ENCODE assay signal across 12 mouse cellular contexts in genomic region chr3:84324967-84325441, GRCm38 (mm10). TPM values are rescaled to one million over a fixed set of nuclear protein-coding genes. Genes with fewer than 3 reads are reported as not detected.
A peak's percentile ranks its signal among the peaks of the same experiment; 100 is the strongest.
DNase-seq lines count a peak whose midpoint lies in the region; ATAC-seq lines count a peak whose summit lies in the region.
"Had no signal": no experiment of that assay in that cellular context is flagged by ENCODE, and none has a peak within 500 bp of the region (broad histone marks: within the 10 kb centered on the region; RNA-seq: fewer than 3 reads in every experiment).

No protein-coding gene starts in this region.

- DNase-seq in heart, embryonic 10.5 days (ENCODE audit: low spot score), result no peak
- no peak for DNase-seq in heart, adult 8-10 months (ENCODE audit: low spot score)
- peak; percentile 86 for DNase-seq in NIH3T3 (ENCODE audit: low read depth)
- DNase-seq in heart, postnatal 4 days, result peak; percentile 24
- peak; percentile 60 for DNase-seq in lung, postnatal 25 days (ENCODE audit: low spot score)
- no peak for DNase-seq in layer of hippocampus, postnatal 36 days
- no peak for DNase-seq in thymus, adult 18-20 months
- DNase-seq: gastrocnemius, postnatal 25 days; kidney, adult 18-20 months; thymus, postnatal 36 days had no signal

- no peaks in the 10 kb centered on the region for H3K36me3 ChIP-seq in heart, embryonic 10.5 days
- H3K36me3 ChIP-seq: embryonic facial prominence, embryonic 12.5 days had no signal

- H3K27me3 ChIP-seq in heart, embryonic 10.5 days (ENCODE audit: insufficient read depth, poor library complexity, severe bottlenecking), result peaks cover 4% of the 10 kb centered on the region; the same call in 1 of the 2 replicates
- H3K27me3 ChIP-seq: embryonic facial prominence, embryonic 12.5 days had no signal

- peaks cover 15% of the 10 kb centered on the region for H3K4me1 ChIP-seq in heart, embryonic 10.5 days

- peak overlapping the region; percentile 2; the same call in 1 of the 2 replicates for H3K27ac ChIP-seq in heart, embryonic 10.5 days
- H3K27ac ChIP-seq: embryonic facial prominence, embryonic 12.5 days had no signal

- H3K4me3 ChIP-seq in heart, embryonic 10.5 days, result no peak overlapping the region
- H3K4me3 ChIP-seq: embryonic facial prominence, embryonic 12.5 days had no signal

- no peak for ATAC-seq in erythroid progenitor cell, adult 5-6 weeks (replicated peaks; ENCODE audit: low FRiP score, poor library complexity, severe bottlenecking)

- H3K9me3 ChIP-seq in heart, embryonic 10.5 days, result no peaks in the 10 kb centered on the region
- H3K9me3 ChIP-seq: embryonic facial prominence, embryonic 12.5 days had no signal

- 70% methylated on average over 12 of the region's 12 CpGs for WGBS in heart, embryonic 10.5 days

RNA-seq across cellular contexts. Expression of gene Trim2, which starts 18.3 kb away (rescaled TPM):
- 7.1 and 8.0 TPM in 2 replicates for polyA plus RNA-seq in heart, embryonic 10.5 days (2016; fragmentation: Nextera tagmentation; extraction: Ambion mirVana)
- 1 to 10 TPM; 4.9 to 8.2 (median 6.7) TPM for total RNA-seq in heart, adult 8-10 months (2022)
- total RNA-seq in heart, postnatal 4 days (2021), result 10 to 100 TPM in 1 of 2 experiments, 1 to 10 TPM in 1; 8.9 to 10.1 TPM
- total RNA-seq in erythroid progenitor cell, adult 5-6 weeks (2015; ENCODE audit: low replicate concordance), result 4.3 and 10.9 TPM in 2 replicates
- total RNA-seq in erythroid progenitor cell, adult 5-6 weeks (2017; ENCODE audit: low replicate concordance), result 8.9 and 11.4 TPM in 2 replicates
- 100 to 1,000 TPM; 410 to 433 TPM for total RNA-seq in layer of hippocampus, postnatal 36 days (2021)

Comparison
In these comparisons a context has a peak if more than half of its experiments do, and no peak if none do; other contexts are left out.
1. DNase-seq: peak in NIH3T3 (single experiment), heart, postnatal 4 days (single experiment) and lung, postnatal 25 days (single experiment); none in heart, embryonic 10.5 days (single experiment), heart, adult 8-10 months (single experiment), layer of hippocampus, postnatal 36 days (0 of 2) and thymus, adult 18-20 months (0 of 2).
2. RNA of gene Trim2, which starts 18.3 kb away (total RNA-seq): 410 to 433 TPM in layer of hippocampus, postnatal 36 days; 4.3 to 11.4 TPM in erythroid progenitor cell, adult 5-6 weeks, 8.9 to 10.1 TPM in heart, postnatal 4 days and 4.9 to 8.2 TPM in heart, adult 8-10 months; every median in the first group is over 10 times any median in the second.